Mouse (Mus musculus): ENCODE results near the gene Armh3.

DNA sequence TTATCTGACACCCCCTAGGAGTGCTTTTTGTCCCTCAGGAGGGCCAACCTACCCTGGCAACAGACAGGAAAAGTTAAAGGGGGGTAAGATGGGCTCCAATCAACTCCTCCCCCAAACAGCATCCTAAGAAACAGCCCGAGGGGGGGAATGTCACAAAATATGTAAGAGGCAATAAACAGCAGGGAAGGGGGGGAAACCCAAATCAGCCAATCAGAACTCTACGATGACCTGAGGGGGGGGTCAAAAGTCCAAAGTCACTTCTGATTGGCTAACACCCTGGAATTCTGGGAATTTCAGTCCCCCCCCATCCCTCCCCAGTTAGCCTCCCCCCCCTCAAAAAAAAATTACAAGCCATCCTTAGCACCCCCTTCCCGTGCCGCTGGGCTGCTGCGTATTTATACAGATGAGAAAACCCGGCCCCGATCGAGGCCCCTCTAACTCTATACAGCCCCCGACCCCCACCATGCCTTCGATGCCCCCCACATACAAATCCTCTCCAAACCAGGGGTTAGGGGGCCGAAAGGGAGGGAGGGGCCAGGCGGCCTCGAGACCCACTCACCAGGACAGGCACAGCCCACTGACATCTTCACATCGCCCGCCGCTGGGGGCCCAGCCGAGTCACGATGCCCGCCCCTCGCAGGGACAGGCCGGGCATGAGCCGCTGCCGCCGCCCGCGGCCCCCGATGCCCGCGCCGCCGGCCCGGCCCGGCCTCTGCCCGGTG lies 46.1 kb upstream of the Armh3 start, which contains the start of gene Pprc1:
- TF ChIP-seq CTCF (IDR thresholded peaks at IDR 0.05; ENCODE audit: insufficient read depth, low read depth, low read length): no peak
- no peak for TF ChIP-seq POLR2A (IDR thresholded peaks at IDR 0.05; ENCODE audit: insufficient read depth, low read depth, low read length)

Measured in olfactory bulb, adult 2 months (tissue).